Mouse (Mus musculus): Measurements from ENCODE around the gene Fcgrt. TPM values are rescaled to one million over a fixed set of nuclear protein-coding genes. Genes with fewer than 3 reads are reported as not detected.
A peak's percentile ranks its signal among the peaks of the same experiment; 100 is the strongest.
"Not testable (repeated sequence)": the region's sequence is repeated elsewhere in the genome, so short reads cannot be mapped to it uniquely, and the experiment has no call there.

Gene Fcgrt
- polyA plus RNA-seq, 1 experiment, result 150 TPM

- no peak overlapping the region; the same call in 1 of the 2 replicates for H3K27ac ChIP-seq (ENCODE audit: insufficient read depth, low read depth, low read length)
- H3K4me3 ChIP-seq (ENCODE audit: insufficient read depth, low read length), result no peak overlapping the region
- TF ChIP-seq POLR2A (IDR thresholded peaks at IDR 0.05; ENCODE audit: borderline replicate concordance, low read depth, low read length), result no peak
- peak; percentile 52 for TF ChIP-seq CTCF (IDR thresholded peaks at IDR 0.05; ENCODE audit: low read depth, low read length)
- H3K4me1 ChIP-seq (ENCODE audit: control insufficient read depth, insufficient read depth, low read length), result peaks cover 48% of the 10 kb centered on the region
Observed at GRCm38 (mm10) chr7:45098541-45099240, 5.0 kb downstream of the Fcgrt start.

GRCm38 (mm10) chr7:45097479-45097878 lies 6.2 kb downstream of the Fcgrt start:
- no peak overlapping the region for H3K4me3 ChIP-seq (ENCODE audit: insufficient read depth, low read length)

GRCm38 (mm10) chr7:45095965-45096364 lies 7.7 kb downstream of the Fcgrt start:
- H3K4me1 ChIP-seq (ENCODE audit: control insufficient read depth, insufficient read depth, low read length), result peaks cover 42% of the 10 kb centered on the region
- H3K27ac ChIP-seq (ENCODE audit: insufficient read depth, low read depth, low read length), result peak overlapping the region; percentile 72; the same call in 1 of the 2 replicates
- not testable (repeated sequence) for H3K4me3 ChIP-seq (ENCODE audit: insufficient read depth, low read length)

More at GRCm38 (mm10) chr7:45097479-45097878, 6.2 kb downstream of the Fcgrt start:
- H3K27ac ChIP-seq (ENCODE audit: insufficient read depth, low read depth, low read length), result peak overlapping the region; percentile 92
- TF ChIP-seq POLR2A (IDR thresholded peaks at IDR 0.05; ENCODE audit: borderline replicate concordance, low read depth, low read length), result no peak
- TF ChIP-seq CTCF (IDR thresholded peaks at IDR 0.05; ENCODE audit: low read depth, low read length), result no peak
- peaks cover 43% of the 10 kb centered on the region for H3K4me1 ChIP-seq (ENCODE audit: control insufficient read depth, insufficient read depth, low read length)

GRCm38 (mm10) chr7:45095367-45095766 lies 8.3 kb downstream of the Fcgrt start:
- peaks cover 42% of the 10 kb centered on the region for H3K4me1 ChIP-seq (ENCODE audit: control insufficient read depth, insufficient read depth, low read length)
- no peak for TF ChIP-seq CTCF (IDR thresholded peaks at IDR 0.05; ENCODE audit: low read depth, low read length)
- no peak for TF ChIP-seq POLR2A (IDR thresholded peaks at IDR 0.05; ENCODE audit: borderline replicate concordance, low read depth, low read length)
- H3K4me3 ChIP-seq (ENCODE audit: insufficient read depth, low read length), result no peak overlapping the region
- H3K27ac ChIP-seq (ENCODE audit: insufficient read depth, low read depth, low read length), result peak overlapping the region; percentile 72

GRCm38 (mm10) chr7:45094121-45094520 lies 9.5 kb downstream of the Fcgrt start:
- Histone ChIP-seq H3K27ac (ENCODE audit: insufficient read depth, low read depth, low read length) (no peak overlapping the region), H3K4me1 (ENCODE audit: control insufficient read depth, insufficient read depth, low read length) (peaks cover 42% of the 10 kb centered on the region), H3K4me3 (ENCODE audit: insufficient read depth, low read length) (no peak overlapping the region)
- TF ChIP-seq POLR2A (IDR thresholded peaks at IDR 0.05; ENCODE audit: borderline replicate concordance, low read depth, low read length) (no peak), CTCF (IDR thresholded peaks at IDR 0.05; ENCODE audit: low read depth, low read length) (no peak)

GRCm38 (mm10) chr7:45093516-45093905 lies 10.1 kb downstream of the Fcgrt start:
- no peak for TF ChIP-seq CTCF (IDR thresholded peaks at IDR 0.05; ENCODE audit: low read depth, low read length)
- TF ChIP-seq POLR2A (IDR thresholded peaks at IDR 0.05; ENCODE audit: borderline replicate concordance, low read depth, low read length), result no peak

GRCm38 (mm10) chr7:45092828-45093515 lies 10.7 kb downstream of the Fcgrt start:
- Histone ChIP-seq H3K27ac (ENCODE audit: insufficient read depth, low read depth, low read length) (no peak overlapping the region), H3K4me1 (ENCODE audit: control insufficient read depth, insufficient read depth, low read length) (peaks cover 35% of the 10 kb centered on the region), H3K4me3 (ENCODE audit: insufficient read depth, low read length) (no peak overlapping the region)
- TF ChIP-seq POLR2A (IDR thresholded peaks at IDR 0.05; ENCODE audit: borderline replicate concordance, low read depth, low read length) (no peak), CTCF (IDR thresholded peaks at IDR 0.05; ENCODE audit: low read depth, low read length) (no peak)

More at GRCm38 (mm10) chr7:45093516-45093905, 10.1 kb downstream of the Fcgrt start:
- peaks cover 40% of the 10 kb centered on the region for H3K4me1 ChIP-seq (ENCODE audit: control insufficient read depth, insufficient read depth, low read length)
- H3K27ac ChIP-seq (ENCODE audit: insufficient read depth, low read depth, low read length), result no peak overlapping the region
- no peak overlapping the region for H3K4me3 ChIP-seq (ENCODE audit: insufficient read depth, low read length)

GRCm38 (mm10) chr7:45092048-45092447 lies 11.6 kb downstream of the Fcgrt start, which contains the start of gene Rcn3:
Gene Rcn3 (minus strand): TSS chr7:45092221.
- TF ChIP-seq CTCF (IDR thresholded peaks at IDR 0.05; ENCODE audit: low read depth, low read length) (no peak), POLR2A (IDR thresholded peaks at IDR 0.05; ENCODE audit: borderline replicate concordance, low read depth, low read length) (no peak)
- H3K27ac ChIP-seq (ENCODE audit: insufficient read depth, low read depth, low read length), result no peak within 1 kb of the TSS
- peaks cover 28% of the 10 kb centered on the region for H3K4me1 ChIP-seq (ENCODE audit: control insufficient read depth, insufficient read depth, low read length)
- H3K4me3 ChIP-seq (ENCODE audit: insufficient read depth, low read length), result no peak within 1 kb of the TSS

GRCm38 (mm10) chr7:45091001-45091990 lies 12.4 kb downstream of the Fcgrt start:
- Histone ChIP-seq H3K4me1 (ENCODE audit: control insufficient read depth, insufficient read depth, low read length) (peaks cover 21% of the 10 kb centered on the region), H3K4me3 (ENCODE audit: insufficient read depth, low read length) (no peak overlapping the region), H3K27ac (ENCODE audit: insufficient read depth, low read depth, low read length) (no peak overlapping the region)
- TF ChIP-seq POLR2A (IDR thresholded peaks at IDR 0.05; ENCODE audit: borderline replicate concordance, low read depth, low read length), result no peak
- TF ChIP-seq CTCF (IDR thresholded peaks at IDR 0.05; ENCODE audit: low read depth, low read length), result no peak

Measured in bone marrow macrophage, adult 2 months (primary cell).